7 mouse cellular contexts compared by ENCODE assay signal in the genomic region with DNA sequence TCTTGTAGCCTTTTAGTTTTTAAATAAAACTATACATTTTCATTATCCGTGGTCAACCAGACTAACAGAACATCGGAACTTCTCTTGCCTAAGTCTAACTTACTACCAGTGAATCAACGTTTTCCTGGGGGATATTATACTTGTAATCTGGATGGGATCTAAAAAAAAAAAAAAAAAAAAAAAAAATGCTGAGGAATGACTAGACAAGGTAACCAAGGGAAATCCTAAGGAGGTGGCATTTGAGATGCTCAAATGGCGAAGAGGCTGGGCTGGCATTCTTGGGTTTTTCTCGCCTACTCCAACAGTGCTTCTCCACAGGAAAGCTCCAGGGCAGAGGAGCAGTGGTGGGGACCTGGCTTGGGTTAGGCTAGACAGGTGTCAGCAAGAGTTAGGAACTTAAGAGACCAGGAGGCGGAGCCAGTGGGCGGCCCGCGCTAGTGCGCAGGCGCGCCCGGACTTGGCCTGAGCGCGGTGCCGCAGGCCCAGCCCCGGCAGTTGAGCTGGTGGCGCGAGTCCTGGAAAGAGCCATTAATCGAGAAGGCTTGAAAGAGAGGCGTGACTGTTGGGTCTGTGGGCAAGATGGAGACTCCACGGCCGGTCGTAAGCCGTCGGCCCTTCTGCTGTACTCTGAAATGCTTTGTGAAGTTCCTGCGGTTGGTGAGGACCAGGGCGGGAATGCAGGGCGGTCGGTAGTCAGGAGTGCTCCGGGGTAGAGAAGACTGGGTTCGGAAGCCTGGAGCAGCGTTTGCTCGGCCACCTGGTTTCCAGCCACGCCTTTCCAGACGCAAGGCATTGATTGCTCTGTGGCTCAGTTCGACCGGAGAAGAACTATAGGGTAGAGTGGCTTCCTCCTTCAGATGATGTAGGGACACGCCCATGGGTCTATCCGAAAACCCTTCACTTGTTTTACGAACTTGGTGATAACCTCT. TPM values are rescaled to one million over a fixed set of nuclear protein-coding genes. Genes with fewer than 3 reads are reported as not detected.
DNase-seq lines count a peak whose midpoint lies in the region; ATAC-seq and TF ChIP-seq lines count a peak whose summit lies in the region.

A gene (plus strand): TSS at position 423 of the 929 bp plus-strand sequence.

- ATAC-seq in intestine, postnatal 0 days, result peak; percentile 74
- peak; percentile 90 for ATAC-seq in limb, embryonic 11.5 days (ENCODE audit: insufficient number of reproducible peaks, low FRiP score, low TSS enrichment, low read depth)
- ATAC-seq in midbrain, embryonic 14.5 days (ENCODE audit: low FRiP score, low TSS enrichment), result peak; percentile 86

- peak within 1 kb of the TSS; percentile 89 for H3K4me2 ChIP-seq in intestine, postnatal 0 days (replicated peaks; ENCODE audit: low read depth)
- H3K4me2 ChIP-seq in limb, embryonic 11.5 days (ENCODE audit: low read depth, severe bottlenecking), result peak within 1 kb of the TSS; percentile 79
- H3K4me2 ChIP-seq in midbrain, embryonic 14.5 days (ENCODE audit: low read length), result peak within 1 kb of the TSS; percentile 87

- H3K27me3 ChIP-seq in intestine, postnatal 0 days (replicated peaks; ENCODE audit: control insufficient read depth, insufficient read depth, low read length), result no peaks in the 10 kb centered on the region
- H3K27me3 ChIP-seq in limb, embryonic 11.5 days (ENCODE audit: control insufficient read depth, insufficient read depth, low read length), result no peaks in the 10 kb centered on the region
- no peaks in the 10 kb centered on the region for H3K27me3 ChIP-seq in midbrain, embryonic 14.5 days (ENCODE audit: control insufficient read depth, insufficient read depth, low read length)

- peak; percentile 91 for DNase-seq in adrenal gland, postnatal 10 days
- DNase-seq in embryo, embryonic 9.5 days (ENCODE audit: extremely low spot score), result peak; percentile 88
- DNase-seq in gonadal fat pad, adult 2 months (ENCODE audit: low read depth), result no peak
- peak; percentile 90 for DNase-seq in limb, embryonic 11.5 days (ENCODE audit: low spot score)
- DNase-seq in midbrain, embryonic 14.5 days, result peak; percentile 96
- DNase-seq in spleen, adult 18-20 months, result peak; percentile 79 to 89

- peak within 1 kb of the TSS; percentile 66 for H3K4me3 ChIP-seq in intestine, postnatal 0 days (ENCODE audit: low read depth, low read length)
- peak within 1 kb of the TSS; percentile 59 for H3K4me3 ChIP-seq in limb, embryonic 11.5 days (ENCODE audit: low read depth, low read length)
- peak within 1 kb of the TSS; percentile 65 for H3K4me3 ChIP-seq in midbrain, embryonic 14.5 days (replicated peaks; ENCODE audit: low read depth, low read length)

- H3K4me1 ChIP-seq in intestine, postnatal 0 days (replicated peaks; ENCODE audit: control insufficient read depth, insufficient read depth, low read length), result peaks cover 15% of the 10 kb centered on the region; the same call in 1 of the 2 replicates
- 0 out of 2 replicates have a peak, but pooled peaks cover 4% of the 10 kb centered on the region for H3K4me1 ChIP-seq in limb, embryonic 11.5 days (ENCODE audit: control insufficient read depth, insufficient read depth, low read length)
- peaks cover 17% of the 10 kb centered on the region for H3K4me1 ChIP-seq in midbrain, embryonic 14.5 days (ENCODE audit: control insufficient read depth, insufficient read depth, low read length)

- TF ChIP-seq CTCF in intestine, postnatal 0 days (IDR thresholded peaks at IDR 0.05; ENCODE audit: low read depth), result peak; percentile 63

- H3K27ac ChIP-seq in intestine, postnatal 0 days (ENCODE audit: low read depth, low read length), result peak within 1 kb of the TSS; percentile 46; the same call in 1 of the 2 replicates
- peak within 1 kb of the TSS; percentile 84 for H3K27ac ChIP-seq in limb, embryonic 11.5 days (replicated peaks; ENCODE audit: low read depth, low read length)
- peak within 1 kb of the TSS; percentile 42; the same call in 1 of the 2 replicates for H3K27ac ChIP-seq in midbrain, embryonic 14.5 days (replicated peaks; ENCODE audit: low read depth, low read length)

- H3K9ac ChIP-seq in intestine, postnatal 0 days (ENCODE audit: low read depth, low read length), result peak within 1 kb of the TSS; percentile 55
- H3K9ac ChIP-seq in limb, embryonic 11.5 days (ENCODE audit: low read length), result peak within 1 kb of the TSS; percentile 62
- H3K9ac ChIP-seq in midbrain, embryonic 14.5 days (replicated peaks; ENCODE audit: low read length), result peak within 1 kb of the TSS; percentile 65

- H3K36me3 ChIP-seq in intestine, postnatal 0 days (ENCODE audit: control insufficient read depth, insufficient read depth), result no peaks in the 10 kb centered on the region
- H3K36me3 ChIP-seq in limb, embryonic 11.5 days (ENCODE audit: control insufficient read depth, insufficient read depth, low read length), result no peaks in the 10 kb centered on the region
- no peaks in the 10 kb centered on the region for H3K36me3 ChIP-seq in midbrain, embryonic 14.5 days (ENCODE audit: control insufficient read depth, insufficient read depth, low read length)

- WGBS in intestine, postnatal 0 days, result 4% methylated on average over 41 of the region's 41 CpGs
- 4% methylated on average over 41 of the region's 41 CpGs for WGBS in limb, embryonic 11.5 days
- WGBS in midbrain, embryonic 14.5 days, result 4% methylated on average over 41 of the region's 41 CpGs

- H3K9me3 ChIP-seq in intestine, postnatal 0 days (ENCODE audit: control insufficient read depth), result no peaks in the 10 kb centered on the region
- H3K9me3 ChIP-seq in limb, embryonic 11.5 days (ENCODE audit: control insufficient read depth, low read length), result no peaks in the 10 kb centered on the region
- H3K9me3 ChIP-seq in midbrain, embryonic 14.5 days (ENCODE audit: control insufficient read depth, low read length), result no peaks in the 10 kb centered on the region

RNA-seq across cellular contexts. Expression of the gene that starts here (rescaled TPM):
- total RNA-seq in adrenal gland, postnatal 10 days (2021), result 10 to 100 TPM; 45.5 to 67.3 TPM
- polyA plus RNA-seq in gonadal fat pad, adult 2 months (2012; rRNA removed), result 15.9 and 19.9 TPM in 2 replicates
- polyA plus RNA-seq in intestine, postnatal 0 days (2015; fragmentation: Nextera tagmentation; extraction: Ambion mirVana), result 16.5 and 17.8 TPM in 2 replicates
- 36.7 and 40.5 TPM in 2 replicates for polyA plus RNA-seq in limb, embryonic 11.5 days (2014; fragmentation: Nextera tagmentation; extraction: Ambion mirVana)
- 30.3 and 31.4 TPM in 2 replicates for polyA plus RNA-seq in midbrain, embryonic 14.5 days (2014; fragmentation: Nextera tagmentation; extraction: Ambion mirVana)
